Mouse (Mus musculus) hematopoietic stem cell, adult 5-6 weeks (primary cell): ENCODE measurements around the gene Lenep. TPM values are rescaled to one million over a fixed set of nuclear protein-coding genes. Genes with fewer than 3 reads are reported as not detected.

ENCODE experiments used
- ATAC-seq, 2 experiments: fragments of 125-278 bp in 1 of 2; replicated peaks in 1 of 2; 2 replicates each; pipeline ENCODE4 v1.8.0; 2016 to 2017; ENCODE audit warnings: inconsistent platforms in 2 of 2, mild to moderate bottlenecking in 2 of 2, moderate number of reproducible peaks in 2 of 2, low read depth in 1 of 2, moderate TSS enrichment in 1 of 2; ENCODE audit not compliant: low FRiP score in 2 of 2, poor library complexity in 2 of 2, severe bottlenecking in 2 of 2, insufficient read depth in 1 of 2, low TSS enrichment in 1 of 2
- total RNA-seq: library from RNA; stranded (forward); fragments of 172-1452, 232-1000 nt; gene quantifications from 2 replicates; pipeline ENCODE4 v1.2.3, GENCODE M21; 2017

The Lenep gene
- total RNA-seq, 1 experiment from 2014 or later: 0.15 TPM

DNA sequence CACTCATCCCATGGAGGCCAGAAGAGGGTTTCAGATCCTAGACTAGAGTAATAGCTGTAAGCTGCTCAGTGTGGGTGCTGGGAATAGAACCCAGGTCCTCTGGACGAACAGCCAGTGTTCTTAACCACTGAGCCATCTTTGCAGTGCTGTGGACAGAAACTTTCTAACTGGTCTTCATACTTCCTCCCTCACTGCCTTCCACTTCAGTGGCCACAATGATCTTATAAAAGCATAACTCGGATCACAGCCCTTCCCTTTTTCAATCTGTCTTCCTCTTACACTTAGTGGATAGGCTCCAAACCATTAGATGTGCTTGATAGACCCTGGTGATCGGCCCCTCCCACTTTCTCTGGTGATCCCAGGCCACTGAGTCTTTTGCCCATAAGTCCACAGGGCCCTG is 42.4 kb downstream of the Lenep start:
- peak; percentile 40 to 46; a peak in 3 of 4 replicates for ATAC-seq

DNA sequence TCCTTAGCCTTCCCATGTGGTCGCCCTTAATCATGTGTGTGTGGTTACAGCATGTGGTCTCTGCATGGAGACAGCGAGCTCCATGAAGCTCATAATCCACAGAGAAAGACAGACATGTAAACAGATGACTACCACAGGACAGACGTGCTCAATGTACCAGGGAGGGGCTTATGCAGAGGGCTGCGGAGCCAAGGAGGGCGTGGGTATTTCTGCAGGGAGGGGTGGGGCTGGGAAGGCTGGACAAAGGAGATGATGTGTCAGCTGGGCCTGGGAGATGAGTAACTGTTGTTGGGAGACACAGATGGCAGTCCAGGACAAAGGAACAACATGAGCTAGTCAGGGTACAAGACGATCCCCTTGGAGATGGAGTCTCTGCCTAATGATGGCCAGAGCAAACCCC is 43.0 kb downstream of the Lenep start:
- ATAC-seq: no peak

GRCm38 (mm10) chr3:89356029-89356428 is 46.6 kb downstream of the Lenep start:
- no peak for ATAC-seq

GRCm38 (mm10) chr3:89355512-89355902 is 47.1 kb downstream of the Lenep start:
- no peak for ATAC-seq

DNA sequence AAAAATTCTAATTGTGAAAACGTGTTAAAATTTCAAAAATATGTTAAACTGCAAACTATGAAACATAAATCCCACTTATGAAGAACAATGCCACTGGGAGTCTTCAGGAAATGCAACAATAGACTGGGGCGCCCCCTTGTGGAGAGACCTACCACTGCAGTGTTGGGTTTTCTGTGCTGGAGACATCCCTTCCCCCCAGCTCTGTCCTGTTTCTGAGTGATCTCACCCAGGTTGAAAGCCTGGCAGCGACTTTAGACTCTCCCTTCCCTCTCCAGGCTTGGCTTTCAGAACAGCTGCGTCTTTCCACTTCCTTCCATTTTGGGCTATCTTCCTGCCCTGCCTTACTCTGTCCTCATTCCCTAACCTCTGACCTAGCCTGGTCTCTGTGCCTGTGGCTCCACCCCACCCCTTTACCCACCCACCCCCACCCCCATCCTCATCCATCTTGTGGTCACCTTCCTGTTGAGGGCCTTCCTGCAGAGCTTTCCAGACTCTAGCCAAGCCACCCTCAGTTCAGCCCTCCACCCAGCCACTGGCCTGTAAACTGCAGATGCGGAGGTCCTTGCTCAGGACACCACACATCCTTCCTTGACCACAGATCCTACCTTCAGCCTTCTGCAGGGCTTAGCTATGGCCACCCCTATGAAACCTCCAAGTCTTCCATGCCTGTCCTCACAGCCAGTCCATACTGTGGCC is 47.6 kb downstream of the Lenep start:
- ATAC-seq: peak; percentile 39 to 44; a peak in 3 of 4 replicates

DNA sequence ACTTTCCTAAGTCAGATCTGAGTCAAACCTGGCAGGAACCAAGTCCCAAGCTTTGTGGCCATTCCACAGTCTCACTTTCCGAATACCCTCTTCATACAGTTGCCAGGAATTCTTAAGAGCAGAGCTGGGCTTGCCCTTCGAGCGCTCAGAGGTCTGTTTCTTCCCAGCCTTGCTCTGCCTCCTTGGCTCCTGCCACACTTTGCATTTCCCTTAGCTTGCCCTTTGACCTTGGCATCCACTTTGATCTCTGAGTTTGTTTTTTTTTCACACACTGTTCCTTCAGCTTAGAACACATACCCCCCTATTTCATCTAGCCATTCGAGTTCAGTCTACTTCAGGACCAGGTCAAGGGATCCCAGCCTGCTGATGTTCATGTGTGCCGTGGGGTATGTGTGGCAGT is 51.3 kb downstream of the Lenep start:
- no peak for ATAC-seq

Other genes with a start within 250 kb of the Lenep start
- gene Hcn3, start 242.6 kb downstream of the Lenep start, total RNA-seq: 1.5 and 3.5 TPM in 2 replicates
- gene Clk2, start 238.0 kb downstream of the Lenep start, total RNA-seq: 73.3 and 87.2 TPM in 2 replicates
- gene Scamp3, start 225.3 kb downstream of the Lenep start, total RNA-seq: 23.5 and 23.8 TPM in 2 replicates
- 7.3 and 8.0 TPM in 2 replicates for gene Fam189b, start 219.7 kb downstream of the Lenep start, total RNA-seq
- 33.2 and 43.8 TPM in 2 replicates for gene Gba, start 199.9 kb downstream of the Lenep start, total RNA-seq
- gene Thbs3, start 187.6 kb downstream of the Lenep start, total RNA-seq: 0.38 TPM in 1 of 2 replicates, not detected in the other
- gene Mtx1, start 175.7 kb downstream of the Lenep start, total RNA-seq: 52.1 and 81.3 TPM in 2 replicates
- 0.44 and 1.7 TPM in 2 replicates for gene Muc1, start 173.7 kb downstream of the Lenep start, total RNA-seq
- 108 and 186 TPM in 2 replicates for gene Krtcap2, start 156.8 kb downstream of the Lenep start, total RNA-seq
- gene Trim46, start 156.5 kb downstream of the Lenep start, total RNA-seq: 3.4 and 3.8 TPM in 2 replicates
- 65.6 and 96.1 TPM in 2 replicates for gene Dpm3, start 143.4 kb downstream of the Lenep start, total RNA-seq
- 96.6 and 133 TPM in 2 replicates for gene Slc50a1, start 132.2 kb downstream of the Lenep start, total RNA-seq
- 0.75 TPM in 1 of 2 replicates, not detected in the other for gene Efna1, start 121.7 kb downstream of the Lenep start, total RNA-seq
- gene Efna3, start 79.8 kb downstream of the Lenep start, total RNA-seq: not detected in 2 replicates
- gene Efna4, start 64.8 kb downstream of the Lenep start, total RNA-seq: 0.99 and 3.4 TPM in 2 replicates
- 28.9 and 30.9 TPM in 2 replicates for gene Adam15, start 52.8 kb downstream of the Lenep start, total RNA-seq
- not detected in 2 replicates for gene Dcst2, start 40.8 kb downstream of the Lenep start, total RNA-seq
- not detected in 2 replicates for gene Dcst1, start 37.5 kb downstream of the Lenep start, total RNA-seq
- 8.6 and 9.9 TPM in 2 replicates for gene Zbtb7b, start 8.0 kb downstream of the Lenep start, total RNA-seq
- 12.9 and 18.2 TPM in 2 replicates for gene Flad1, start 9.1 kb upstream of the Lenep start, total RNA-seq
- 106 and 133 TPM in 2 replicates for gene Cks1b, start 15.6 kb upstream of the Lenep start, total RNA-seq
- gene Shc1, start 15.7 kb upstream of the Lenep start, total RNA-seq: 50.8 and 51.2 TPM in 2 replicates
- 11.8 and 14.3 TPM in 2 replicates for gene Pygo2, start 27.4 kb upstream of the Lenep start, total RNA-seq
- 26.7 and 28.4 TPM in 2 replicates for gene Pbxip1, start 33.9 kb upstream of the Lenep start, total RNA-seq
- 21.4 and 21.6 TPM in 2 replicates for gene Pmvk, start 51.7 kb upstream of the Lenep start, total RNA-seq
- gene Kcnn3, start 117.4 kb upstream of the Lenep start, total RNA-seq: not detected in 2 replicates